Mouse (Mus musculus): ENCODE results near the gene Zcchc7.
"Not testable (repeated sequence)": the region's sequence is repeated elsewhere in the genome, so short reads cannot be mapped to it uniquely, and the experiment has no call there.

The Zcchc7 gene

GRCm38 (mm10) chr4:44917312-44917848 is 161.7 kb downstream of the Zcchc7 start:
- no peak for DNase-seq (ENCODE audit: low spot score)

GRCm38 (mm10) chr4:44917907-44918306 is 162.2 kb downstream of the Zcchc7 start:
- no peak for DNase-seq (ENCODE audit: low spot score)

GRCm38 (mm10) chr4:44920831-44921230 is 165.2 kb downstream of the Zcchc7 start:
- DNase-seq (ENCODE audit: low spot score) = no peak

- DNase-seq (ENCODE audit: low spot score) = no peak
Observed at GRCm38 (mm10) chr4:44922466-44923128, 166.9 kb downstream of the Zcchc7 start.

- DNase-seq (ENCODE audit: low spot score) = no peak
Observed at GRCm38 (mm10) chr4:44923129-44923481, 167.4 kb downstream of the Zcchc7 start.

GRCm38 (mm10) chr4:44927934-44928333 is 172.3 kb downstream of the Zcchc7 start:
- no peak for DNase-seq (ENCODE audit: low spot score)

- DNase-seq (ENCODE audit: low spot score) = no peak
Observed at GRCm38 (mm10) chr4:44928790-44929189, 173.1 kb downstream of the Zcchc7 start.

GRCm38 (mm10) chr4:44930406-44930805 is 174.7 kb downstream of the Zcchc7 start:
- DNase-seq (ENCODE audit: low spot score) = no peak

- DNase-seq (ENCODE audit: low spot score) = no peak
Observed at GRCm38 (mm10) chr4:44931732-44932131, 176.1 kb downstream of the Zcchc7 start.

GRCm38 (mm10) chr4:44938359-44939340 is 183.0 kb downstream of the Zcchc7 start:
- no peak for DNase-seq (ENCODE audit: low spot score)

GRCm38 (mm10) chr4:44939576-44940249 is 184.0 kb downstream of the Zcchc7 start:
- DNase-seq (ENCODE audit: low spot score) = no peak

GRCm38 (mm10) chr4:44940286-44940685 is 184.6 kb downstream of the Zcchc7 start:
- DNase-seq (ENCODE audit: low spot score) = no peak

- DNase-seq (ENCODE audit: low spot score) = no peak
Observed at GRCm38 (mm10) chr4:44942237-44942636, 186.6 kb downstream of the Zcchc7 start.

GRCm38 (mm10) chr4:44943480-44943879 is 187.8 kb downstream of the Zcchc7 start:
- DNase-seq (ENCODE audit: low spot score) = no peak

GRCm38 (mm10) chr4:44944426-44945075 is 188.9 kb downstream of the Zcchc7 start:
- no peak for DNase-seq (ENCODE audit: low spot score)

GRCm38 (mm10) chr4:44946126-44946525 is 190.4 kb downstream of the Zcchc7 start:
- not testable (repeated sequence) for DNase-seq (ENCODE audit: low spot score)

GRCm38 (mm10) chr4:44947464-44947863 is 191.8 kb downstream of the Zcchc7 start:
- DNase-seq (ENCODE audit: low spot score) = no peak

GRCm38 (mm10) chr4:44948314-44948713 is 192.6 kb downstream of the Zcchc7 start:
- DNase-seq (ENCODE audit: low spot score) = no peak

GRCm38 (mm10) chr4:44953041-44953440 is 197.4 kb downstream of the Zcchc7 start:
- DNase-seq (ENCODE audit: low spot score) = no peak

GRCm38 (mm10) chr4:44958776-44959175 is 203.1 kb downstream of the Zcchc7 start:
- DNase-seq (ENCODE audit: low spot score) = no peak

GRCm38 (mm10) chr4:44959220-44959619 is 203.5 kb downstream of the Zcchc7 start:
- DNase-seq (ENCODE audit: low spot score) = no peak

GRCm38 (mm10) chr4:44963156-44963555 is 207.5 kb downstream of the Zcchc7 start:
- DNase-seq (ENCODE audit: low spot score) = no peak

Data from urinary bladder, postnatal 14 days (tissue).